Mouse (Mus musculus) G1E (cell line): ENCODE results near the gene Grm7.

Experiments
- CTCF ChIP-seq: IDR thresholded peaks from 2 replicates; pipeline ENCODE4 v1.5.1; 2012; ENCODE audit warnings: low read depth, low read length, inconsistent platforms, mixed read lengths
- GATA2 ChIP-seq: IDR thresholded peaks from 2 replicates; pipeline ENCODE4 v1.6.1; 2012; ENCODE audit warnings: low read depth, low read length, inconsistent platforms, borderline replicate concordance
- TAL1 ChIP-seq: conservative IDR thresholded peaks from 2 replicates; pipeline ENCODE4 v1.6.1; 2012; ENCODE audit warnings: low read depth, low read length, inconsistent platforms, mixed read lengths

GRCm38 (mm10) chr6:111371581-111372349, 726.4 kb downstream of the Grm7 start:
- TF ChIP-seq CTCF, result no peak
- no peak for TF ChIP-seq TAL1
- no peak for TF ChIP-seq GATA2
